9 mouse cellular contexts compared by ENCODE assay signal in the genomic region with DNA sequence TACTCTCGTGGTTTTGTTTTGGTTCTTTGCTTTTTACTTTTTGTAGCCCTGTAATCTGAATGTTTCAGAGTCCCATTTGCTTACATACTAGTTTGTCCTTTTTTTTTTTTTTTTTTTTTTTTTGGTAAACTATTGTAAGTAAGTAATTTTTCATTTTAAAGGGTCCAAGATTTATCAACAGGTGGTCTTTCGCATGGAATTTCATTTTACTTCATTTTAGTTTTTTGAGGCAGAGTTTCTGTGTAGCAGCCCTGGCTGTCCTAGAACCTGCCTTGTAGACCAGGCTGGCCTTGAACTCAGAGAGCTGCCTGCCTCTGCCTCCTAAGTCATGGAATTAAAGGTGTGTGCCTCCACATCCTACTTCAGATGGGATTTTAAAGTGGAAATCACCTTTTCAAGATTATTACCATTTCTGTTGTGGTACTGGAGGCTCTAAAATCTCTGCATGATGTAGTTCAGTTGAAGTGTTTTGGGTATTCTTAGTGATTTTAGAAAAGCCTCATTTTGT. TPM values are rescaled to one million over a fixed set of nuclear protein-coding genes. Genes with fewer than 3 reads are reported as not detected.
DNase-seq lines count a peak whose midpoint lies in the region; ATAC-seq lines count a peak whose summit lies in the region.
"Had no signal": no experiment of that assay in that cellular context is flagged by ENCODE, and none has a peak within 500 bp of the region (broad histone marks: within the 10 kb centered on the region; RNA-seq: fewer than 3 reads in every experiment).

No protein-coding gene starts in this region.

- ATAC-seq in heart, embryonic 15.5 days (replicated peaks; ENCODE audit: insufficient number of reproducible peaks, insufficient read depth, low FRiP score, low read depth) = no peak
- ATAC-seq in hindbrain, embryonic 12.5 days (ENCODE audit: low FRiP score) = no peak
- ATAC-seq in midbrain, embryonic 12.5 days (ENCODE audit: low FRiP score, low read depth) = no peak
- ATAC-seq in erythroid progenitor cell, adult 5-6 weeks (replicated peaks; ENCODE audit: low FRiP score, poor library complexity, severe bottlenecking) = no peak
- no peak for ATAC-seq in megakaryocyte progenitor cell, adult 5-6 weeks (replicated peaks; ENCODE audit: poor library complexity)

- H3K4me2 ChIP-seq in heart, embryonic 15.5 days = peak overlapping the region; percentile 74
- peak overlapping the region; percentile 75 for H3K4me2 ChIP-seq in hindbrain, embryonic 12.5 days (replicated peaks)
- H3K4me2 ChIP-seq in midbrain, embryonic 12.5 days (replicated peaks) = peak overlapping the region; percentile 66

- no peaks in the 10 kb centered on the region; the same call in 1 of the 2 replicates for H3K36me3 ChIP-seq in heart, embryonic 15.5 days
- H3K36me3 ChIP-seq in hindbrain, embryonic 12.5 days = 0 out of 2 replicates have a peak, but pooled peaks cover 2% of the 10 kb centered on the region
- no peaks in the 10 kb centered on the region for H3K36me3 ChIP-seq in midbrain, embryonic 12.5 days

- DNase-seq in heart, adult 18-20 months = no peak
- DNase-seq in NIH3T3 (ENCODE audit: low read depth) = peak; percentile 8
- no peak for DNase-seq in embryo, embryonic 10.5 days (ENCODE audit: low spot score)

- H3K9ac ChIP-seq in heart, embryonic 15.5 days = peak overlapping the region; percentile 82; the same call in 1 of the 2 replicates
- no peak overlapping the region for H3K9ac ChIP-seq in hindbrain, embryonic 12.5 days
- no peak overlapping the region; the same call in 1 of the 2 replicates for H3K9ac ChIP-seq in midbrain, embryonic 12.5 days (replicated peaks)

- H3K27ac ChIP-seq in heart, embryonic 15.5 days = 0 out of 2 replicates have a peak overlapping the region, but pooled peaks have one; percentile 88
- H3K27ac ChIP-seq in hindbrain, embryonic 12.5 days = no peak overlapping the region
- H3K27ac ChIP-seq in midbrain, embryonic 12.5 days (replicated peaks) = no peak overlapping the region

- H3K4me1 ChIP-seq in heart, embryonic 15.5 days (replicated peaks) = peaks cover 10% of the 10 kb centered on the region
- H3K4me1 ChIP-seq in hindbrain, embryonic 12.5 days = peaks cover 10% of the 10 kb centered on the region; the same call in 1 of the 2 replicates
- H3K4me1 ChIP-seq in midbrain, embryonic 12.5 days = peaks cover 14% of the 10 kb centered on the region

- H3K9me3 ChIP-seq in heart, embryonic 15.5 days (replicated peaks) = no peaks in the 10 kb centered on the region
- H3K9me3 ChIP-seq in hindbrain, embryonic 12.5 days (replicated peaks) = no peaks in the 10 kb centered on the region
- no peaks in the 10 kb centered on the region for H3K9me3 ChIP-seq in midbrain, embryonic 12.5 days

- WGBS in heart, embryonic 15.5 days = 50% methylated on average over 2 of the region's 2 CpGs
- WGBS in hindbrain, embryonic 12.5 days = 41% methylated on average over 2 of the region's 2 CpGs
- WGBS in midbrain, embryonic 12.5 days = 41% methylated on average over 2 of the region's 2 CpGs

- peak overlapping the region; percentile 95 for H3K4me3 ChIP-seq in heart, embryonic 15.5 days
- peak overlapping the region; percentile 78 for H3K4me3 ChIP-seq in hindbrain, embryonic 12.5 days
- H3K4me3 ChIP-seq in midbrain, embryonic 12.5 days = peak overlapping the region; percentile 81

- no peaks in the 10 kb centered on the region for H3K27me3 ChIP-seq in heart, embryonic 15.5 days
- H3K27me3 ChIP-seq in hindbrain, embryonic 12.5 days = no peaks in the 10 kb centered on the region
- H3K27me3 ChIP-seq in midbrain, embryonic 12.5 days = no peaks in the 10 kb centered on the region
- H3K27me3 ChIP-seq: Patski had no signal

RNA-seq across cellular contexts. Expression of gene Nampt, which starts 2.2 kb away (rescaled TPM):
- polyA plus RNA-seq in heart, embryonic 15.5 days (2015; fragmentation: Nextera tagmentation; extraction: Ambion mirVana) = 16.2 and 16.4 TPM in 2 replicates
- total RNA-seq in heart, adult 18-20 months (2021) = 100 to 1,000 TPM; 127 to 137 TPM
- polyA plus RNA-seq in hindbrain, embryonic 12.5 days (2016; fragmentation: Nextera tagmentation; extraction: Ambion mirVana) = 27.1 and 28.7 TPM in 2 replicates
- 33.0 and 33.8 TPM in 2 replicates for polyA plus RNA-seq in midbrain, embryonic 12.5 days (2016; fragmentation: Nextera tagmentation; extraction: Ambion mirVana)
- 9.4 and 14.7 TPM in 2 replicates for total RNA-seq in erythroid progenitor cell, adult 5-6 weeks (2015; ENCODE audit: low replicate concordance)
- total RNA-seq in erythroid progenitor cell, adult 5-6 weeks (2017; ENCODE audit: low replicate concordance) = 6.0 and 12.7 TPM in 2 replicates
- total RNA-seq in megakaryocyte progenitor cell, adult 5-6 weeks (2015) = 52.1 and 55.0 TPM in 2 replicates
- 58.7 and 62.1 TPM in 2 replicates for total RNA-seq in megakaryocyte progenitor cell, adult 5-6 weeks (2017)
